Mouse (Mus musculus): Measurements from ENCODE around the gene Aif1. TPM values are rescaled to one million over a fixed set of nuclear protein-coding genes. Genes with fewer than 3 reads are reported as not detected.

The Aif1 gene
- total and polyA plus RNA-seq, 3 experiments: 0.17 to 3.1 (median 2.1) TPM

GRCm38 (mm10) chr17:35121871-35122303 lies 54.0 kb downstream of the Aif1 start, which contains the start of gene Csnk2b:
Gene Csnk2b (minus strand): TSS chr17:35122053.
- Histone ChIP-seq H3K36me3 (replicated peaks) (peaks cover 61% of the 10 kb centered on the region), H3K27me3 (ENCODE audit: insufficient read depth, low read length) (no peaks in the 10 kb centered on the region), H3K9me3 (replicated peaks) (no peaks in the 10 kb centered on the region), H3K4me1 (ENCODE audit: insufficient read depth, low read depth, low read length) (peaks cover 69% of the 10 kb centered on the region), H3K4me3 (ENCODE audit: low read depth, low read length) (peak within 1 kb of the TSS; percentile 89)
- TF ChIP-seq POLR2AphosphoS5 (IDR thresholded peaks at IDR 0.05; ENCODE audit: insufficient replicate concordance, low read depth, low read length) (no peak), TAL1 (conservative IDR thresholded peaks at IDR 0.05; ENCODE audit: low read depth, low read length) (no peak), GATA1 (IDR thresholded peaks at IDR 0.05; ENCODE audit: borderline replicate concordance, low read length) (no peak), GATA2 (IDR thresholded peaks at IDR 0.05; ENCODE audit: borderline replicate concordance, low read depth, low read length) (no peak), CTCF (IDR thresholded peaks at IDR 0.05; ENCODE audit: low read depth, low read length) (no peak)
- ATAC-seq (ENCODE audit: extremely low read depth, insufficient number of reproducible peaks, low FRiP score, poor library complexity, severe bottlenecking) (no peak), DNase-seq (ENCODE audit: low spot score) (peak; percentile 34)

- Histone ChIP-seq H3K27me3 (ENCODE audit: insufficient read depth, low read length) (no peaks in the 10 kb centered on the region), H3K4me3 (ENCODE audit: low read depth, low read length) (peak within 1 kb of the TSS; percentile 89), H3K4me1 (ENCODE audit: insufficient read depth, low read depth, low read length) (peaks cover 65% of the 10 kb centered on the region), H3K36me3 (replicated peaks) (peaks cover 67% of the 10 kb centered on the region), H3K9me3 (replicated peaks) (no peaks in the 10 kb centered on the region)
- ATAC-seq (ENCODE audit: extremely low read depth, insufficient number of reproducible peaks, low FRiP score, poor library complexity, severe bottlenecking) (peak; percentile 94), DNase-seq (ENCODE audit: low spot score) (peak; percentile 96)
- TF ChIP-seq GATA2 (IDR thresholded peaks at IDR 0.05; ENCODE audit: borderline replicate concordance, low read depth, low read length) (no peak), TAL1 (conservative IDR thresholded peaks at IDR 0.05; ENCODE audit: low read depth, low read length) (no peak), POLR2AphosphoS5 (IDR thresholded peaks at IDR 0.05; ENCODE audit: insufficient replicate concordance, low read depth, low read length) (no peak), CTCF (IDR thresholded peaks at IDR 0.05; ENCODE audit: low read depth, low read length) (no peak), GATA1 (IDR thresholded peaks at IDR 0.05; ENCODE audit: borderline replicate concordance, low read length) (no peak)
Observed at GRCm38 (mm10) chr17:35121143-35121799, 54.6 kb downstream of the Aif1 start, which contains the start of gene Gpank1. Gene Gpank1 (plus strand): TSS chr17:35121455.

Other genes starting within 250 kb of the Aif1 start
Only the 20 nearest of the 39 such genes appear.
- not detected in 2 replicates for gene Ly6g6d, start 98.0 kb downstream of the Aif1 start, total RNA-seq (2014; fragmentation: Nextera tagmentation)
- 0.58 TPM in 1 of 2 replicates, not detected in the other for gene Ly6g6d, start 98.0 kb downstream of the Aif1 start, total RNA-seq (2017)
- 2.0 and 3.6 TPM in 2 replicates for gene Ly6g6d, start 98.0 kb downstream of the Aif1 start, polyA plus RNA-seq (2012)
- not detected in 2 replicates for gene Ly6g6f, start 90.5 kb downstream of the Aif1 start, total RNA-seq (2014; fragmentation: Nextera tagmentation)
- 0.23 and 0.27 TPM in 2 replicates for gene Ly6g6f, start 90.5 kb downstream of the Aif1 start, total RNA-seq (2017)
- 0.10 and 0.24 TPM in 2 replicates for gene Ly6g6f, start 90.5 kb downstream of the Aif1 start, polyA plus RNA-seq (2012)
- 28.9 and 32.3 TPM in 2 replicates for gene Abhd16a, start 86.8 kb downstream of the Aif1 start, total RNA-seq (2014; fragmentation: Nextera tagmentation)
- 35.6 and 50.0 TPM in 2 replicates for gene Abhd16a, start 86.8 kb downstream of the Aif1 start, total RNA-seq (2017)
- 80.6 and 97.0 TPM in 2 replicates for gene Abhd16a, start 86.8 kb downstream of the Aif1 start, polyA plus RNA-seq (2012)
- not detected in 2 replicates for gene Ly6g5c, start 67.8 kb downstream of the Aif1 start, total RNA-seq (2014; fragmentation: Nextera tagmentation)
- not detected in 2 replicates for gene Ly6g5c, start 67.8 kb downstream of the Aif1 start, total RNA-seq (2017)
- not detected in 2 replicates for gene Ly6g5c, start 67.8 kb downstream of the Aif1 start, polyA plus RNA-seq (2012)
- gene Ly6g5b, start 60.6 kb downstream of the Aif1 start, total RNA-seq (2014; fragmentation: Nextera tagmentation): not detected in 2 replicates
- 0.82 and 0.93 TPM in 2 replicates for gene Ly6g5b, start 60.6 kb downstream of the Aif1 start, total RNA-seq (2017)
- 0.10 and 0.12 TPM in 2 replicates for gene Ly6g5b, start 60.6 kb downstream of the Aif1 start, polyA plus RNA-seq (2012)
- 38.0 and 45.9 TPM in 2 replicates for gene Gpank1, start 54.6 kb downstream of the Aif1 start, total RNA-seq (2014; fragmentation: Nextera tagmentation)
- gene Gpank1, start 54.6 kb downstream of the Aif1 start, total RNA-seq (2017): 49.0 and 54.0 TPM in 2 replicates
- gene Gpank1, start 54.6 kb downstream of the Aif1 start, polyA plus RNA-seq (2012): 87.0 and 99.4 TPM in 2 replicates
- gene Csnk2b, start 54.0 kb downstream of the Aif1 start, total RNA-seq (2014; fragmentation: Nextera tagmentation): 466 and 494 TPM in 2 replicates
- 431 and 460 TPM in 2 replicates for gene Csnk2b, start 54.0 kb downstream of the Aif1 start, total RNA-seq (2017)
- 74.4 and 79.6 TPM in 2 replicates for gene Csnk2b, start 54.0 kb downstream of the Aif1 start, polyA plus RNA-seq (2012)
- gene D17H6S53E, start 49.7 kb downstream of the Aif1 start, total RNA-seq (2014; fragmentation: Nextera tagmentation): 5.9 and 9.3 TPM in 2 replicates
- gene D17H6S53E, start 49.7 kb downstream of the Aif1 start, total RNA-seq (2017): 22.1 and 24.1 TPM in 2 replicates
- gene D17H6S53E, start 49.7 kb downstream of the Aif1 start, polyA plus RNA-seq (2012): 12.5 and 12.8 TPM in 2 replicates
- not detected in 2 replicates for gene Apom, start 44.0 kb downstream of the Aif1 start, total RNA-seq (2014; fragmentation: Nextera tagmentation)
- gene Apom, start 44.0 kb downstream of the Aif1 start, total RNA-seq (2017): 0.22 and 0.23 TPM in 2 replicates
- gene Apom, start 44.0 kb downstream of the Aif1 start, polyA plus RNA-seq (2012): 0.10 and 0.11 TPM in 2 replicates
- 160 and 182 TPM in 2 replicates for gene Bag6, start 40.9 kb downstream of the Aif1 start, total RNA-seq (2014; fragmentation: Nextera tagmentation)
- 60.7 and 69.5 TPM in 2 replicates for gene Bag6, start 40.9 kb downstream of the Aif1 start, total RNA-seq (2017)
- gene Bag6, start 40.9 kb downstream of the Aif1 start, polyA plus RNA-seq (2012): 686 and 799 TPM in 2 replicates
- gene Prrc2a, start 11.2 kb downstream of the Aif1 start, total RNA-seq (2014; fragmentation: Nextera tagmentation): 773 and 873 TPM in 2 replicates
- 35.3 and 36.8 TPM in 2 replicates for gene Prrc2a, start 11.2 kb downstream of the Aif1 start, total RNA-seq (2017)
- gene Prrc2a, start 11.2 kb downstream of the Aif1 start, polyA plus RNA-seq (2012): 1,534 and 1,682 TPM in 2 replicates
- 81.9 and 91.5 TPM in 2 replicates for gene Lst1, start 12.4 kb upstream of the Aif1 start, total RNA-seq (2014; fragmentation: Nextera tagmentation)
- 391 and 521 TPM in 2 replicates for gene Lst1, start 12.4 kb upstream of the Aif1 start, total RNA-seq (2017)
- 7.1 and 8.0 TPM in 2 replicates for gene Lst1, start 12.4 kb upstream of the Aif1 start, polyA plus RNA-seq (2012)
- not detected in 2 replicates for gene Ltb, start 18.4 kb upstream of the Aif1 start, total RNA-seq (2014; fragmentation: Nextera tagmentation)
- gene Ltb, start 18.4 kb upstream of the Aif1 start, total RNA-seq (2017): 0.99 and 1.2 TPM in 2 replicates
- gene Ltb, start 18.4 kb upstream of the Aif1 start, polyA plus RNA-seq (2012): 0.45 and 0.78 TPM in 2 replicates
- gene Tnf, start 25.9 kb upstream of the Aif1 start, total RNA-seq (2014; fragmentation: Nextera tagmentation): 0.68 TPM in 1 of 2 replicates, not detected in the other
- 1.4 and 1.5 TPM in 2 replicates for gene Tnf, start 25.9 kb upstream of the Aif1 start, total RNA-seq (2017)
- gene Tnf, start 25.9 kb upstream of the Aif1 start, polyA plus RNA-seq (2012): 0.04 TPM in 1 of 2 replicates, not detected in the other
- not detected in 2 replicates for gene Lta, start 29.3 kb upstream of the Aif1 start, total RNA-seq (2014; fragmentation: Nextera tagmentation)
- 0.12 TPM in 1 of 2 replicates, not detected in the other for gene Lta, start 29.3 kb upstream of the Aif1 start, total RNA-seq (2017)
- gene Lta, start 29.3 kb upstream of the Aif1 start, polyA plus RNA-seq (2012): not detected in 2 replicates
- gene Gm16181, start 44.8 kb upstream of the Aif1 start, total RNA-seq (2014; fragmentation: Nextera tagmentation): not detected in 2 replicates
- gene Gm16181, start 44.8 kb upstream of the Aif1 start, total RNA-seq (2017): 0.38 and 0.52 TPM in 2 replicates
- gene Gm16181, start 44.8 kb upstream of the Aif1 start, polyA plus RNA-seq (2012): not detected in 2 replicates
- 3.0 and 5.0 TPM in 2 replicates for gene Atp6v1g2, start 57.6 kb upstream of the Aif1 start, total RNA-seq (2014; fragmentation: Nextera tagmentation)
- 3.2 TPM in 2 replicates for gene Atp6v1g2, start 57.6 kb upstream of the Aif1 start, total RNA-seq (2017)
- 2.4 and 2.8 TPM in 2 replicates for gene Atp6v1g2, start 57.6 kb upstream of the Aif1 start, polyA plus RNA-seq (2012)
- 7.0 and 14.1 TPM in 2 replicates for gene Nfkbil1, start 59.7 kb upstream of the Aif1 start, total RNA-seq (2014; fragmentation: Nextera tagmentation)
- 8.6 and 12.1 TPM in 2 replicates for gene Nfkbil1, start 59.7 kb upstream of the Aif1 start, total RNA-seq (2017)
- 37.3 and 41.6 TPM in 2 replicates for gene Nfkbil1, start 59.7 kb upstream of the Aif1 start, polyA plus RNA-seq (2012)
- 424 and 464 TPM in 2 replicates for gene Ddx39b, start 65.7 kb upstream of the Aif1 start, total RNA-seq (2014; fragmentation: Nextera tagmentation)
- 171 and 174 TPM in 2 replicates for gene Ddx39b, start 65.7 kb upstream of the Aif1 start, total RNA-seq (2017)
- gene Ddx39b, start 65.7 kb upstream of the Aif1 start, polyA plus RNA-seq (2012): 362 and 363 TPM in 2 replicates
- 50.2 and 53.6 TPM in 2 replicates for gene H2-D1, start 86.7 kb upstream of the Aif1 start, total RNA-seq (2014; fragmentation: Nextera tagmentation)
- gene H2-D1, start 86.7 kb upstream of the Aif1 start, total RNA-seq (2017): 109 and 115 TPM in 2 replicates
- gene H2-D1, start 86.7 kb upstream of the Aif1 start, polyA plus RNA-seq (2012): 88.5 and 106 TPM in 2 replicates

Measured in G1E (cell line).